Mouse (Mus musculus) MEL (cell line): Measurements from ENCODE around the gene Cbx4. TPM values are rescaled to one million over a fixed set of nuclear protein-coding genes. Genes with fewer than 3 reads are reported as not detected.

ENCODE experiments used
- DNase-seq: peaks from one replicate; pipeline ENCODE4 v3.0.0; 2011; ENCODE audit warnings: low read depth, low spot score
- H3K27ac ChIP-seq: 2 replicates; pipeline ENCODE4 v1.5.1; 2012; ENCODE audit warnings: low read depth, mild to moderate bottlenecking, control low read depth, low read length, moderate library complexity; ENCODE audit not compliant: control insufficient read depth
- H3K27me3 ChIP-seq, 2 experiments: fragments of 150-350 bp in 1 of 2; sonication (generic) in 1 of 2; 2 replicates each; pipeline ENCODE4 v1.6.1; 2012; ENCODE audit warnings: low read length in 2 of 2, mild to moderate bottlenecking in 2 of 2, improper control_type of control experiment in 1 of 2, moderate library complexity in 1 of 2; ENCODE audit not compliant: insufficient read depth in 2 of 2, control insufficient read depth in 1 of 2
- H3K36me3 ChIP-seq, 2 experiments: 2 replicates each; pipeline ENCODE4 v1.6.1; 2012 to 2014; ENCODE audit warnings: low read length in 2 of 2, improper control_type of control experiment in 1 of 2, inconsistent platforms in 1 of 2, mild to moderate bottlenecking in 1 of 2; ENCODE audit not compliant: insufficient read depth in 2 of 2, control insufficient read depth in 1 of 2
- H3K4me1 ChIP-seq, 2 experiments: fragments of 150-350 bp in 1 of 2; sonication (generic) in 1 of 2; 2 replicates each; pipeline ENCODE4 v1.6.1; 2012; ENCODE audit warnings: low read length in 2 of 2, improper control_type of control experiment in 1 of 2, mild to moderate bottlenecking in 1 of 2; ENCODE audit not compliant: insufficient read depth in 2 of 2, control insufficient read depth in 1 of 2
- H3K4me3 ChIP-seq, 2 experiments: fragments of 150-350 bp in 1 of 2; sonication (generic) in 1 of 2; 2 replicates each; pipeline ENCODE4 v1.5.1; 2012; ENCODE audit warnings: low read depth in 2 of 2, low read length in 2 of 2, mild to moderate bottlenecking in 2 of 2, moderate library complexity in 2 of 2, control low read depth in 1 of 2, improper control_type of control experiment in 1 of 2; ENCODE audit not compliant: control insufficient read depth in 1 of 2, insufficient read depth in 1 of 2
- H3K79me2 ChIP-seq: 2 replicates; pipeline ENCODE4 v1.6.1; 2012; ENCODE audit warnings: mild to moderate bottlenecking, low read length, moderate library complexity; ENCODE audit not compliant: control insufficient read depth, poor library complexity, insufficient read depth
- H3K9ac ChIP-seq: 2 replicates; pipeline ENCODE4 v1.6.1; 2012; ENCODE audit warnings: low read depth, mild to moderate bottlenecking, control low read depth, low read length, moderate library complexity; ENCODE audit not compliant: control insufficient read depth, poor library complexity, severe bottlenecking
- H3K9me3 ChIP-seq: fragments of 150-350 bp; sonication (generic); replicated peaks from 2 replicates; pipeline ENCODE4 v1.6.1; 2012; ENCODE audit warnings: mild to moderate bottlenecking, low read length, improper control_type of control experiment, moderate library complexity; ENCODE audit not compliant: insufficient read depth
- CHD2 ChIP-seq: IDR thresholded peaks from 2 replicates; pipeline ENCODE4 v1.6.1; 2011; ENCODE audit warnings: low read length, improper control_type of control experiment
- CTCF ChIP-seq, 3 experiments: IDR thresholded peaks in 2 of 3; conservative IDR thresholded peaks in 1 of 3; 2 replicates each; pipeline ENCODE4 v1.5.1; 2011 to 2012; ENCODE audit warnings: low read length in 3 of 3, low read depth in 2 of 3, mild to moderate bottlenecking in 2 of 3, improper control_type of control experiment in 1 of 3, inconsistent platforms in 1 of 3, mixed read lengths in 1 of 3, moderate library complexity in 1 of 3; ENCODE audit not compliant: control insufficient read depth in 1 of 3, insufficient read depth in 1 of 3, poor library complexity in 1 of 3, severe bottlenecking in 1 of 3
- ELF1 ChIP-seq: IDR thresholded peaks from 2 replicates; pipeline ENCODE4 v1.6.1; 2014; ENCODE audit warnings: low read depth, mild to moderate bottlenecking, inconsistent platforms, low read length, improper control_type of control experiment, moderate library complexity
- EP300 ChIP-seq, 2 experiments: IDR thresholded peaks; 2 replicates each; pipeline ENCODE4 v1.6.1; 2011; ENCODE audit warnings: improper control_type of control experiment in 2 of 2, low read length in 2 of 2, low read depth in 1 of 2, mild to moderate bottlenecking in 1 of 2
- ETS1 ChIP-seq: IDR thresholded peaks from 2 replicates; pipeline ENCODE4 v1.6.1; 2012; ENCODE audit warnings: low read depth, mild to moderate bottlenecking, inconsistent platforms, low read length, improper control_type of control experiment, moderate library complexity
- GABPA ChIP-seq: IDR thresholded peaks from 2 replicates; pipeline ENCODE4 v1.6.1; 2012; ENCODE audit warnings: low read depth, mild to moderate bottlenecking, inconsistent platforms, low read length, improper control_type of control experiment, moderate library complexity
- HCFC1 ChIP-seq: IDR thresholded peaks from 2 replicates; pipeline ENCODE4 v1.6.1; 2012; ENCODE audit warnings: low read depth, mild to moderate bottlenecking, inconsistent platforms, low read length, improper control_type of control experiment, moderate library complexity
- MAFK ChIP-seq: IDR thresholded peaks from 2 replicates; pipeline ENCODE4 v1.6.1; 2011; ENCODE audit warnings: low read depth, mild to moderate bottlenecking, low read length, improper control_type of control experiment, borderline replicate concordance
- MAX ChIP-seq: IDR thresholded peaks from 2 replicates; pipeline ENCODE4 v1.6.1; 2011; ENCODE audit warnings: low read length, improper control_type of control experiment
- MAZ ChIP-seq: IDR thresholded peaks from 2 replicates; pipeline ENCODE4 v1.6.1; 2012; ENCODE audit warnings: low read depth, mild to moderate bottlenecking, inconsistent platforms, low read length, improper control_type of control experiment
- MEF2A ChIP-seq: IDR thresholded peaks from 2 replicates; pipeline ENCODE4 v1.6.1; 2014; ENCODE audit warnings: low read depth, mild to moderate bottlenecking, inconsistent platforms, low read length, improper control_type of control experiment; ENCODE audit not compliant: poor library complexity, insufficient replicate concordance, severe bottlenecking; ENCODE audit errors: extremely low read depth
- MXI1 ChIP-seq: IDR thresholded peaks from 2 replicates; pipeline ENCODE4 v1.6.1; 2011; ENCODE audit warnings: mild to moderate bottlenecking, low read depth, low read length, improper control_type of control experiment
- MYB ChIP-seq: IDR thresholded peaks from 2 replicates; pipeline ENCODE4 v1.6.1; 2011; ENCODE audit warnings: mild to moderate bottlenecking, low read depth, low read length, improper control_type of control experiment
- NRF1 ChIP-seq: IDR thresholded peaks from 2 replicates; pipeline ENCODE4 v1.6.1; 2014; ENCODE audit warnings: low read depth, mild to moderate bottlenecking, inconsistent platforms, low read length, improper control_type of control experiment, moderate library complexity; ENCODE audit not compliant: poor library complexity, insufficient read depth, severe bottlenecking
- POLR2A ChIP-seq, 2 experiments: IDR thresholded peaks; 2 replicates each; pipeline ENCODE4 v1.6.1; 2011 to 2012; ENCODE audit warnings: low read length in 2 of 2, mild to moderate bottlenecking in 2 of 2, control low read depth in 1 of 2, improper control_type of control experiment in 1 of 2, low read depth in 1 of 2, moderate library complexity in 1 of 2; ENCODE audit not compliant: control insufficient read depth in 1 of 2, insufficient read depth in 1 of 2, poor library complexity in 1 of 2
- POLR2AphosphoS2 ChIP-seq: IDR thresholded peaks from 2 replicates; pipeline ENCODE4 v1.6.1; 2011; ENCODE audit warnings: low read length, improper control_type of control experiment
- RAD21 ChIP-seq: IDR thresholded peaks from 2 replicates; pipeline ENCODE4 v1.6.1; 2011; ENCODE audit warnings: mild to moderate bottlenecking, low read depth, low read length, improper control_type of control experiment
- SIN3A ChIP-seq: IDR thresholded peaks from 2 replicates; pipeline ENCODE4 v1.6.1; 2012; ENCODE audit warnings: low read length, improper control_type of control experiment, inconsistent platforms
- SMC3 ChIP-seq: IDR thresholded peaks from 2 replicates; pipeline ENCODE4 v1.6.1; 2011; ENCODE audit warnings: low read depth, low read length, improper control_type of control experiment
- TAL1 ChIP-seq: IDR thresholded peaks from 2 replicates; pipeline ENCODE4 v1.6.1; 2012; ENCODE audit warnings: mild to moderate bottlenecking, inconsistent platforms, low read length, moderate library complexity, mixed read lengths
- TBP ChIP-seq: IDR thresholded peaks from 2 replicates; pipeline ENCODE4 v1.8.0; 2011; ENCODE audit warnings: low read depth, low read length, improper control_type of control experiment
- TCF12 ChIP-seq: IDR thresholded peaks from 2 replicates; pipeline ENCODE4 v1.6.1; 2014; ENCODE audit warnings: low read depth, mild to moderate bottlenecking, inconsistent platforms, low read length, improper control_type of control experiment, moderate library complexity
- USF1 ChIP-seq: IDR thresholded peaks from 2 replicates; pipeline ENCODE4 v1.6.1; 2014; ENCODE audit warnings: low read depth, mild to moderate bottlenecking, inconsistent platforms, low read length, improper control_type of control experiment, moderate library complexity
- USF2 ChIP-seq, 2 experiments: IDR thresholded peaks; 2 replicates each; pipeline ENCODE4 v1.6.1; 2011 to 2012; ENCODE audit warnings: improper control_type of control experiment in 2 of 2, low read length in 2 of 2, borderline replicate concordance in 1 of 2, inconsistent platforms in 1 of 2, low read depth in 1 of 2, mild to moderate bottlenecking in 1 of 2; ENCODE audit not compliant: insufficient read depth in 1 of 2
- ZC3H11A ChIP-seq: IDR thresholded peaks from 2 replicates; pipeline ENCODE4 v1.6.1; 2012; ENCODE audit warnings: low read depth, mild to moderate bottlenecking, inconsistent platforms, low read length, improper control_type of control experiment
- ZKSCAN1 ChIP-seq: IDR thresholded peaks from 2 replicates; pipeline ENCODE4 v1.6.1; 2012; ENCODE audit warnings: low read depth, mild to moderate bottlenecking, inconsistent platforms, low read length, improper control_type of control experiment, moderate library complexity
- ZNF384 ChIP-seq: IDR thresholded peaks from 2 replicates; pipeline ENCODE4 v1.6.1; 2012; ENCODE audit warnings: low read depth, mild to moderate bottlenecking, inconsistent platforms, low read length, improper control_type of control experiment
- polyA plus RNA-seq, 2 experiments: library from polyadenylated mRNA; stranded (reverse) in 1 of 2; unstranded in 1 of 2; fragments of >175 nt in 1 of 2; fragments of >200 nt in 1 of 2; gene quantifications; 2 replicates each; pipeline versions ENCODE4 v1.2.1 to v1.2.4; 2012; ENCODE audit warnings: low replicate concordance in 2 of 2, low read depth in 1 of 2; ENCODE audit not compliant: insufficient read length in 2 of 2, insufficient read depth in 1 of 2, missing spikeins in 1 of 2
- total RNA-seq: library from RNA; depleted of rRNA; stranded (reverse); fragments of 300-350 nt; gene quantifications from 2 replicates; pipeline ENCODE4 v1.2.3, GENCODE M21; 2012

Gene Cbx4
- total and polyA plus RNA-seq, 3 experiments: 8.0 to 22.6 TPM; not detected in 1

- H3K27ac ChIP-seq: no peak overlapping the region
- DNase-seq: no peak
- no peak for TF ChIP-seq NRF1
- TF ChIP-seq SMC3: no peak
- no peak for TF ChIP-seq TBP
- TF ChIP-seq ZNF384: no peak
- no peak for TF ChIP-seq TCF12
- TF ChIP-seq USF1: no peak
- no peak for TF ChIP-seq ZKSCAN1
- TF ChIP-seq, all 39 proteins: peak for 0
- no peaks in the 10 kb centered on the region for H3K9me3 ChIP-seq
- H3K27me3 ChIP-seq: no peaks in the 10 kb centered on the region
- H3K4me3 ChIP-seq: no peak overlapping the region
- peaks cover 23% of the 10 kb centered on the region for H3K79me2 ChIP-seq
- peaks cover 0 to 7% of the 10 kb centered on the region in 2 experiments; a peak in 1 of 4 replicates for H3K36me3 ChIP-seq
- peaks cover 0 to 14% of the 10 kb centered on the region in 2 experiments; a peak in 1 of 4 replicates for H3K4me1 ChIP-seq
- H3K9ac ChIP-seq: no peak overlapping the region
These were observed 1.5 kb upstream of the Cbx4 start for GRCm38 (mm10) chr11:119087301-119088082.

GRCm38 (mm10) chr11:119085279-119086062, 550 bp downstream of the Cbx4 start:
- peak overlapping the region; percentile 80 for H3K27ac ChIP-seq
- peak; percentile 80 for DNase-seq
- H3K4me1 ChIP-seq: peaks cover 0 to 14% of the 10 kb centered on the region in 2 experiments; a peak in 1 of 4 replicates
- TF ChIP-seq ETS1: no peak
- no peak for TF ChIP-seq EP300 (IDR thresholded peaks at IDR 0.05; ENCODE audit: low read depth in 1 of 2, low read length in 2 of 2)
- no peak for TF ChIP-seq MEF2A
- no peak for TF ChIP-seq NRF1
- no peak for TF ChIP-seq ZKSCAN1
- no peak; the same call in 1 of the 2 replicates for TF ChIP-seq CHD2
- TF ChIP-seq HCFC1: no peak; the same call in 1 of the 2 replicates
- 0 out of 2 replicates have a peak, but pooled peaks have one; percentile 44 for TF ChIP-seq TBP
- TF ChIP-seq ELF1: no peak
- TF ChIP-seq POLR2A (IDR thresholded peaks at IDR 0.05; ENCODE audit: control insufficient read depth in 1 of 2, insufficient read depth in 1 of 2, low read depth in 1 of 2, low read length in 2 of 2, poor library complexity in 1 of 2): no peak
- no peak for TF ChIP-seq USF2 (IDR thresholded peaks at IDR 0.05; ENCODE audit: borderline replicate concordance in 1 of 2, insufficient read depth in 1 of 2, low read depth in 1 of 2, low read length in 2 of 2)
- TF ChIP-seq SMC3: no peak
- TF ChIP-seq POLR2AphosphoS2: no peak
- no peak for TF ChIP-seq MAX
- no peak; the same call in 1 of the 2 replicates for TF ChIP-seq SIN3A
- TF ChIP-seq MAZ: no peak; the same call in 1 of the 2 replicates
- no peak for TF ChIP-seq CTCF (IDR thresholded peaks at IDR 0.05 in 2 of 3, conservative IDR thresholded peaks at IDR 0.05 in 1 of 3; ENCODE audit: control insufficient read depth in 1 of 3, insufficient read depth in 1 of 3, low read depth in 2 of 3, low read length in 3 of 3, poor library complexity in 1 of 3, severe bottlenecking in 1 of 3)
- no peak for TF ChIP-seq MYB
- TF ChIP-seq MXI1: peak; percentile 27
- no peak for TF ChIP-seq RAD21
- TF ChIP-seq TAL1: no peak
- TF ChIP-seq GABPA: no peak
- TF ChIP-seq TCF12: no peak
- TF ChIP-seq MAFK: no peak
- no peak for TF ChIP-seq ZC3H11A

More at GRCm38 (mm10) chr11:119085279-119086062, 550 bp downstream of the Cbx4 start:
- Histone ChIP-seq H3K36me3 (peaks cover 1 to 7% of the 10 kb centered on the region in 2 experiments; a peak in 2 of 4 replicates), H3K79me2 (peaks cover 23% of the 10 kb centered on the region), H3K4me3 (peak overlapping the region; percentile 94 to 95), H3K27me3 (no peaks in the 10 kb centered on the region), H3K9ac (peak overlapping the region; percentile 95), H3K9me3 (no peaks in the 10 kb centered on the region)
